Mouse (Mus musculus) G1E (cell line): ENCODE results near the gene Krt5.

Experiments used
- CTCF ChIP-seq: IDR thresholded peaks from 2 replicates; pipeline ENCODE4 v1.5.1; 2012; ENCODE audit warnings: low read depth, low read length, inconsistent platforms, mixed read lengths
- GATA1 ChIP-seq: IDR thresholded peaks from 2 replicates; pipeline ENCODE4 v1.6.1; 2012; ENCODE audit warnings: borderline replicate concordance, low read length, inconsistent platforms, mixed read lengths
- GATA2 ChIP-seq: IDR thresholded peaks from 2 replicates; pipeline ENCODE4 v1.6.1; 2012; ENCODE audit warnings: low read depth, low read length, inconsistent platforms, borderline replicate concordance
- POLR2AphosphoS5 ChIP-seq: IDR thresholded peaks from 2 replicates; pipeline ENCODE4 v1.6.1; 2012; ENCODE audit warnings: low read depth, low read length, inconsistent platforms; ENCODE audit not compliant: insufficient replicate concordance
- TAL1 ChIP-seq: conservative IDR thresholded peaks from 2 replicates; pipeline ENCODE4 v1.6.1; 2012; ENCODE audit warnings: low read depth, low read length, inconsistent platforms, mixed read lengths

DNA sequence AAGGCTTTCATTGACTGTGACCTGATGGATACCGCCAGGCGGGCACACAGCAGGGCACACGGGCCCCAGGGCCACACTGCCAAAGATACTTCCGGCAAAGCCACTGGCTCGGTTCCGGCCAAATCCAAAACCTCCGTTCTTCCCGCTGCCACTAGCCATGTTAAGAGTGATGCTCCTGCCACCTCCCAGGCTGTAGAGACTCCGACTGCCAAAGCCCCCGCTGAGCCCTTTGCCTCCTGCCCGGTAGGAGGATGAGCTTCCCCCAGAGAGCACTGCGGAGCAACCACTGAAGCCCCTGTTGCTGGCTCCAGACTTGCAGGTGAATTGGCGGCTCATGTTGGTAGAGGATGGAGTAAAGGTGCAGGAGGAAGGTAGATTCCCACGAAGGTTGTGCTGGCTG, 30.0 kb upstream of the Krt5 start, which contains the start of gene Krt71:
- TF ChIP-seq CTCF (no peak), TAL1 (no peak), GATA1 (no peak), POLR2AphosphoS5 (no peak), GATA2 (no peak)
